Mouse (Mus musculus) thymus, adult 2 months (tissue): ENCODE data around the gene Dao.

ENCODE experiments used
- CTCF ChIP-seq: fragments of 200-500 bp; IDR thresholded peaks from 2 replicates; pipeline ENCODE4 v1.5.1; 2012; ENCODE audit warnings: mild to moderate bottlenecking, control low read depth, low read length, moderate library complexity, borderline replicate concordance; ENCODE audit not compliant: control insufficient read depth, poor library complexity, insufficient read depth; ENCODE audit errors: extremely low read depth
- POLR2A ChIP-seq: fragments of 200-500 bp; IDR thresholded peaks from 2 replicates; pipeline ENCODE4 v1.6.1; 2012; ENCODE audit warnings: mild to moderate bottlenecking, low read length, control low read depth, moderate library complexity; ENCODE audit not compliant: control insufficient read depth, poor library complexity, insufficient read depth; ENCODE audit errors: extremely low read depth

DNA sequence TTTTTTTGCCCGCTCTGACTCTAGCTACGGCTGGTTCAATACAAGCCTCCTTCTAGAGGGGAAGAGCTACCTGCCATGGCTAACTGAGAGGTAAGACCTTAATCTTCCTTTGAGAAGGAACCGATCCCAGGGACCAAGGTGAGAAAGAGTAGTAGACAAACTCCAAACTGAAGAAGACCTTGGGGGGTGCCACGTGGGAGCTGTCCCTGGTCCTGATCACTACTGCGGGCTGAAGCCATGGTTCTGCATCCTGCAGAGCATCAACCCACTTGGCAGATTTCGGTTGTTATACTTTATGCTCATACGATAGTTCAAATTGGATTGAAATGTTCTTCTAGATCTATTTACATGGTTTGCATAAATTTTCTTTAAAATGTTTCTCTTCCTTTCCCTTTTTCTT lies 11.6 kb downstream of the Dao start:
- TF ChIP-seq CTCF (no peak), POLR2A (no peak)
